Mouse (Mus musculus): ENCODE results near the gene Eogt.

The Eogt gene

DNA sequence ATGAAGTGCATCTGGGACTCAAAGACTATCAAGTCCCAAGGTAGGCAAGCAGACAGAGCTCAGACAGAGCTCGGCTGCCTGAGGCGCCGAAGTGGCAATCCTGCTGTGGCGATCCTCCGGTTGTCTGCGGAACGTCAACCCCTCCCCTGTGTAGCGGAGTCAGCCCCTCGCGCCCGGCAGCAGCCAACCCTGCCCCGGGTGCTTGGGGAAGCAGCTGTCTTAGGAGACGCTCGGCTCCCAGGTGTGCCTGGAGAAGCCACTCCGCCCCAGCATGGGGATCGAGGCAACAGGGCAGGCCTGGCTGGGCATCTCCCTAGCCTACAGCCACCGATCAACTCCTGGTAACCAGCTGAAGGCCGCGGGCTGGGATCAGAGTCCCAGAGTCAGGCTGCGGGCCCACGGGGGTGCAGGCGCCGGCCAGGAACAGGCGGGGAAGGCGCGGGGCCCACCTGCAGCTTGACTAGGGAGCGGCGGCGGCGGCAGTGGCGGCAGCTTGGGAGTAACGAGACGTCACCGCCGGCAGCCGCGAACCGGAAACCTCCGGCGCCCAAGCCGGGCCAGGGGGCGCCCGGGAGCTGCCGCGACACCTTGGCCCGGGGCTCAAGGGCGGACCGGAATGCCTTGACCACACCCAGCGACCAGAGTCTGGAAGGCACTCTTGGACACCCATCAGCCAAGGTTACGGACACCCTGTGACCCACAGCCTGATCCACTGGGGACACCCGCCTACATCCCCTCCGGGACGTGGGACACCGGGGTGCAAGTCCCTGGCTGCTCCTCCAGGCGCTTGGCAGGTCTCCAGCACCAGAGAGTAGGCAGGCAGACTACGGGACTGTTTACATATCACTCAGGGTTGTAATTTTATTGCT is at the start of gene Eogt:
Eogt (minus strand) TSS at position 800 of the 869 bp plus-strand sequence.
- peak; percentile 74 for DNase-seq (ENCODE audit: low spot score)

- no peak for DNase-seq (ENCODE audit: low spot score)
Observed at GRCm38 (mm10) chr6:97179367-97179828, 30.4 kb upstream of the Eogt start.

GRCm38 (mm10) chr6:97178491-97179366 is 29.7 kb upstream of the Eogt start, which contains the start of gene Tmf1:
Gene Tmf1 (minus strand): TSS chr6:97179122.
- peak; percentile 96 for DNase-seq (ENCODE audit: low spot score)

DNA sequence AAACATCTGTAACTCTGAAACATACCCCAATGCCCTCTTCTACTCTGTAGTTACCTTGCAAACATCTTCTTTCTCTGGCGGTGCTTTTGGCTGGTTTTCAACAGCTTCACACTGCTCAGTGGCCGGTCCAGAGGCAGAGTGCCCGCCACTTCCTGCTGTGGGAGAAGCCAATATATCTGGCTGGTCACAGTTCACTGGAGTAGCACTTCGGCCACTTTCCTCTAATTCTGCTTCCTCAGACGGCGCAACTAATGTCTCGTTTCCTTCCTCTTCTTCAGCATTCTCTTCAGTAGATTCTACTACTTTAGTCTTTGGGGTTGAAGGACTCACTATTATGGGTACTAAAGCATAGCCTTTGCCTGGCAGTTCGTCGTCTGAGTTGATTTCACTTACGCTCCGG is 26.7 kb upstream of the Eogt start:
- no peak for DNase-seq (ENCODE audit: low spot score)

GRCm38 (mm10) chr6:97150156-97150555 is 1.2 kb upstream of the Eogt start:
- no peak for DNase-seq (ENCODE audit: low spot score)

- DNase-seq (ENCODE audit: low spot score): no peak
Observed at GRCm38 (mm10) chr6:97149721-97150120, 739 bp upstream of the Eogt start.

GRCm38 (mm10) chr6:97147755-97148382 is 1.1 kb downstream of the Eogt start:
- no peak for DNase-seq (ENCODE audit: low spot score)

DNA sequence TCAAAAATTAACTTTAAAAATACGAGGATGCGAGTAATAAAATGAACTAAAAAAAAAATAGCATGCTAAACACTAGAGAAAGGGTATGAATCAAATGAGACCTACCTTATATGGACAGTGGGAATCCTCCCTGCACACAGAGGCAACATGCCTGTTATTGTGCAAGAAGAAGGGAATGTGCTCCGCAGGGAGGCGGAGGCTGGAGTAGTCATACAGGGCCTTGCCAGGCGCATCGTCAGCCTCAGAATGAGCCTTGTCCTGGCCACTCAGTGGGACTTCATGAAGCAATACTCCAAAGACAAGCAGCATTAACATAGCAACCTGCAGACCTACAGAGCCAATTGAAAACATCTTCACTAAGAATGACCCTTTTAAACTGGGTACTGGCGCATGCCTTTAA is 3.8 kb downstream of the Eogt start:
- no peak for DNase-seq (ENCODE audit: low spot score)

GRCm38 (mm10) chr6:97144359-97144758 is 4.6 kb downstream of the Eogt start:
- peak; percentile 67 for DNase-seq (ENCODE audit: low spot score)

GRCm38 (mm10) chr6:97142611-97143010 is 6.4 kb downstream of the Eogt start:
- no peak for DNase-seq (ENCODE audit: low spot score)

DNA sequence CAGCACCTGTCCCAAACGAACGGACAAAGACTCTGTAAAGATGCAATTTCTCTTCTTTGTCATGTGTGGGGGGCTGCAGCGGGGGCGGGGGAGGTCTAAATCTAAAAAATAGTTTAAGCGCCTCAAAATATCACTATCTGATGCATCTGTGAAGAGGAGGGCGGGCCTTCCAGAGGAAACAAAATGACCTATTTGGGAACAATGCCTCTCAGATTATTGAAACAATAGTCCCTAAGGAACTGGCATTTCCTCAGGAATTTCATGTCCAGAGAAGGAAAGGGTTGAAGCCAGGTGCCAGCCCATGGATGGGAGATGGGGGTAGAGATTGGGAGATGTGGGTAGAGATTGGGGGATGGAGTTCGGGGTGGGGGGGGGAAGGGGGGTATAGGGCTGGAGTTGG is 7.2 kb downstream of the Eogt start:
- DNase-seq (ENCODE audit: low spot score): no peak

- DNase-seq (ENCODE audit: low spot score): no peak
Observed at GRCm38 (mm10) chr6:97132707-97133303, 16.2 kb downstream of the Eogt start.

GRCm38 (mm10) chr6:97131808-97132207 is 17.2 kb downstream of the Eogt start:
- peak; percentile 59 for DNase-seq (ENCODE audit: low spot score)

- DNase-seq (ENCODE audit: low spot score): peak; percentile 41
Observed at GRCm38 (mm10) chr6:97130979-97131378, 18.0 kb downstream of the Eogt start.

GRCm38 (mm10) chr6:97124336-97125010 is 24.5 kb downstream of the Eogt start:
- no peak for DNase-seq (ENCODE audit: low spot score)

- no peak for DNase-seq (ENCODE audit: low spot score)
Observed at GRCm38 (mm10) chr6:97120922-97121321, 28.1 kb downstream of the Eogt start.

DNA sequence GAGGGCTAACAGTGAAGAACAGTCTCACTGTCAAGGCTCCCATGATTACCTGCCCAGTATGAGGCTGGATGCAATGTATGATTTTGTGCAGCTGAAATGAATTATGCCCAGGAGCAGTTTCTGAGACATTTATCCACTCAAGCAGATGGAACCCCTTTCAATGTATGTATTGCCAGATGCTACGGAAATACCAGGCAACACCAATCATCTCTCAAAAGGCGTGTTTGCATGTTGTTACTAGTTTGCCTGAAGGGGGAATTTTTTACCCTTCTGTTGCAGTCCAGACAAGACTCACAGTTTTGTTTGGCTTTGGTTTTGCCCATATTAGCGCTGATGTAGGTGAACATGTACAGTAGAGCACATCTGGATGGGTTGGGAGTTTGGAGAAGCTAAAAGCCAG is 30.7 kb downstream of the Eogt start:
- no peak for DNase-seq (ENCODE audit: low spot score)

- no peak for DNase-seq (ENCODE audit: low spot score)
Observed at GRCm38 (mm10) chr6:97116896-97117295, 32.1 kb downstream of the Eogt start.

DNA sequence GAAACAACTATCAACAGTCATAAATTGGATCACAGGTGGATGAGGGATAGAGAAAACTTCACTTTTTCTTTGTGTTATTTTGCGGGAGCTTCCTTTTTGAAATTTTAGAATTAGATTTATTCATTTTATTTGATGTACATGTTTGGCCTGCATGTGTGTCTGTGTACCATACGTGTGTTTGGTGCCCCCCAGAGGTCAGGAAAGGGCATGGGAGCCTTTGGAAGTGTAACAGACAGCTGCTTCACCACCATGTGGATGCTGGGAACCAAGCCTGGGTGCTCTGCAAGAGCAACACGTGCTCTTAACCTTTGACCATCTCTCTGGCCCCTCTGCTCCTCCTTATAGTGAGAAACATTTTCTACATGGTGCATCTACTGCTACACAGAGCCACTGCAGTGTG is 34.2 kb downstream of the Eogt start:
- no peak for DNase-seq (ENCODE audit: low spot score)

DNA sequence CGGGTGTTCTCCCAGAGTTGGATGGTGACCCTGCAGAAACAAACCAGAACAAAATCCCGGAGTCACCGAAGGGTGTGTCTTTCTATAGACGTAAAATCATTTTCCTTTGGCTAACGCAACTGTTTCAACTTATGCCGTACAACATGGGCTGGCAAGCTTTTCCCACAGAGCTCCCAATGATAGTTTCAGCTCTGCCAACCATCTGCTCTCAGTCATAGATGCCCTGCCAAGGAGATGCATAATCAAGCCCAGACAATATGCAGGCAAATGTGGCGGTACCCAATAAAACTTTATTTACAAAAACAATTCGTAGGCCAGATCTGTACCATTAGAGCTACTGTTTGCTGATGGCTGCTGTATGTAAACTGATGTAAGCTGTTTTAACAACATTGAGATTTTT is 36.8 kb downstream of the Eogt start:
- no peak for DNase-seq (ENCODE audit: low spot score)

GRCm38 (mm10) chr6:97106777-97107176 is 42.2 kb downstream of the Eogt start:
- DNase-seq (ENCODE audit: low spot score): peak; percentile 92
